Mouse (Mus musculus): ENCODE results near the gene Slc25a39.
"Not testable (repeated sequence)": the region's sequence is repeated elsewhere in the genome, so short reads cannot be mapped to it uniquely, and the experiment has no call there.

Gene Slc25a39

DNA sequence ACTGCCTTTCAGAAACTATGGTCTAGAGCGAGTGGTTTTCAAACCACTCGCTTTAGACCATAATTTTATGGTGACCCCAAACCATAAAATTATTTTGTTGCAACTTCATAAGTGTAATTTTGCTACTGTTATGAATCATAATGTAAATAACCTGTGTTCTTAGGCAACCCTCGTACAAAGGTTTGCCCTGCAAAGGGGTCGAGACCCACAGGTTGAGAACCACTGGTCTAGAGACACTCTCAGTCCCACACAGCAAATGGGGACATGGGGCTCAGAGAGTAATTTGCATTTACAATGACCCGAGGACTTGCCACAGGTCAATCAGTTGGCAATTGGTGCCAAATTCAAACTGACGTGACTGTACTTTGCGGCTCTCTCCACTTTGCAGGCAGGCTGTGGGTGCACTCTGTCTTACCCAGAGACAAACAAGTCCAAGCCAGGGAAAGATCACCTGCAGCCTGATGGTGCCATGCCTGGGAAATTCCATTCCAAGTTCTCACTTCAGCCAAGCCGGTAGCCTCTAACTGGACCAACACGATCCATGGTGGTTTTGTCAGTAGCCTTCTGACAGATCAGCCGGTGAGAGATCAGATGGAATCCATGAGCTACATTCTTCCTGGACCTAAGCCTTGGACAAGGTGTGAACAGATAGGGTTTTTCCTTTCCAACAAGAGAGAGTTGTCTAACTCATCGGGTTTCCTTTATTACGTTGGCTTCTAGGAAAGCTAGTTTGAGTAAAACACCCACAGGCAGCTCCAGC, 35.6 kb downstream of the Slc25a39 start:
- no peak for DNase-seq (ENCODE audit: low read depth, low spot score)

DNA sequence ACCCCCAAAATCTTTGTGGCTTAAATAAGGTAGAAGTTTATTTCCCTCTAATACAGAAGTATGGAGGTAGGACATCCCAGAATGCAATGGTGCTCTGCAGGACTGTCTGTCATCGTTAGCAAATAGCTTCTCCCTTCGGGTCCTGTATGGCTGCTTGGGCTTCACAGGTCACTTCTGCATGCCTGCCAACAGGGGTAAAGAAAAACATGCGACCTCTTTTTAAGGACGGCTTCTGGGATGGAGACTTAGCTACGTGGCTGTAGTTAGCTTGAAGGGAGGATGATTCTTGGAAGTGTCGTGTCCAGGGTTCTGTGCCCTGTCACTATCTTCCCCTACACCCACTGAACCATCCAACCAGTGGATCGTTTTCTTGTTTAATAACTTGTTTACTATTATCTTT, 37.5 kb downstream of the Slc25a39 start:
- DNase-seq (ENCODE audit: low read depth, low spot score), result no peak

DNA sequence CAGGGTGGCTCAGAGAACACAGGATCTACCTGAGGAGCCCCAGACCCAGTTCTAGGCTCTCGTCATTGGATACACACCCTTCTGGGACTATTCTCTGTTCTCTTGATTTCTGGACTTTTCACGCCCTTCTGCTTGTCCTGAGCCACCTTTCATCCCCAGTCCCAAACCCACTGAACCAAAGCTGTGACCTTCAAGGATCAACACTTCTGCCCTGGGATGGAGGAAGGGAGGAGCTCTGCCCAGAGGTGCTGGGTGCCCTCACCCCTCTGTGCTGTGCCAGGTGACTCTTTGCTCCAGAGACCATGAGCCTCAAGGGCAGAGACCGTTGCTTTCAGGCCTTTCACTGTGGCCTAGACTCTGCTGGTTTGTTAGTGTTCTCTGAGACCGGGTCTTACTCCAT, 38.5 kb downstream of the Slc25a39 start:
- no peak for DNase-seq (ENCODE audit: low read depth, low spot score)

DNA sequence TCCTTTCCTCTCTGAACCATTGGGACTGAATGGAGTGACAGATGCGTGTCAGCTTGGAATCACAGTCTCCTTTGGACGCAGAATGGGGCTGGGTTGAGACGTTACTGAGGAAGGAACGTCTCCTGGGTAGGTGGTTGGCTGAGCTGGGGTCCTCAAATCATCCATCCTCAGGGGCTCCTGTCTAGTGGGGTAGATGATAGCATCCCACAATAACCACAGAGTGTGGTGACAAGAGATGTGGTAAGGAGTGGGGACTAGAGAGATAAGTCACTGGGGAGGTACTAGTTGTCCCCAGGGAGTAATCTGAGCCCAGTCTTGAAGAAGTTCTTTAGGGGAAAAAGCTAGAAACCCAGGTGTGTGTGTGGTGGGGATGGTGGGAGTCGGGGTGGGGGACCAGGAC, 39.4 kb downstream of the Slc25a39 start:
- no peak for DNase-seq (ENCODE audit: low read depth, low spot score)

DNA sequence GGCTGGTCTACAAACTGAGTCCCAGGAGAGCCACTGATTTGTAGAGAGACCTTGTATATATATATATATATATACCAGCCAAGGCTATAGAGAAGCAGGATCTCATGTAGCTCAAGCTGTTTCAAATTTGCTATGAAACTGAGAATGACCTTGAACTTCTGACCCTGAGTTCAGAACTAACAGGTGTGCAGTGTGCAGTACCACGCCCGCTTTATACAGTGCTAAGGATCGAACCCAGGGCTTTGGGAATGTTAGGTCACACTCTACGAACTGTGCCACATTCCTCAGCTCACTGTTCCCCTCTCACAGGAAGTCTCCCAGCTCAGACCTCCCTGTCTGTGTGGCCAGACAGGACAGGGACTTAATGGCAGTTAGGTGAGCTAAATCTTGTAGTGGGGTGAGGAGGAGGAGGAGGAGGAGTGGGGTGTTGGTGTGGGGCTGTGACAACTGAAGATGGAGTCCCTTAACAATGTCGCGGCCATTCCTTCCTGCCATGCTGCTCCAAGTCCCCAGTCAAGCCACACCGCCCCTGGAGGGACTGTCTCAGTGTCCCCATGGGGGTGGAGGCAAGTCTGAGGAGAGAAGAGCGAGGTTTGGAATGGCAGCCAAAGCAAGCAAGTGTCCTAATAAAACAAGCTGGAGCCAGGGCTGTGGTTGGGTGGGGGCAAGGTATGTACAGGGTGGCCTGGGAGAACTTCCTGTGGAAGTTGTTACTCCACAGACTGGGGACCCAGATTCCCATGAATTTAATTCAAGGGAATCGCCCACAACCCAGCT, 40.1 kb downstream of the Slc25a39 start:
- DNase-seq (ENCODE audit: low read depth, low spot score), result no peak

DNA sequence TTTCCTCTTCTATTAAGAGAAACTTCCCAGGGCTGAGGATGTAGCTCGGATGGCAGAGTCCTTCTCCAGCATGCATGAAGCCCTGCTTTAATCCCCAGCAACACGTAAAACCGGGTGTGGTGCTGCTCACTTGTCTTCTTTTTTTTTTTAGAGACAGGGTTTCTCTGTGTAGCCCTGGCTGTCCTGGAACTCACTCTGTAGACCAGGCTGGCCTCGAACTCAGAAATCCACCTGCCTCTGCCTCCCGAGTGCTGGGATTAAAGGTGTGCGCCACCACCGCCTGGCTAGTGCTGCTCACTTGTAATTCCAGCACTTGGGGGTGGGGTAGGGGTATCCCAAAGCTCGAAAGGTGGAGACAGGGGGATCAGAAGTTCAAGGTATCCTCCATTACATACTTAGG, 41.6 kb downstream of the Slc25a39 start, which contains the start of gene Slc4a1:
TSS of gene Slc4a1 (minus strand) at position 101 of the 400 bp plus-strand sequence.
- DNase-seq (ENCODE audit: low read depth, low spot score), result not testable (repeated sequence)

DNA sequence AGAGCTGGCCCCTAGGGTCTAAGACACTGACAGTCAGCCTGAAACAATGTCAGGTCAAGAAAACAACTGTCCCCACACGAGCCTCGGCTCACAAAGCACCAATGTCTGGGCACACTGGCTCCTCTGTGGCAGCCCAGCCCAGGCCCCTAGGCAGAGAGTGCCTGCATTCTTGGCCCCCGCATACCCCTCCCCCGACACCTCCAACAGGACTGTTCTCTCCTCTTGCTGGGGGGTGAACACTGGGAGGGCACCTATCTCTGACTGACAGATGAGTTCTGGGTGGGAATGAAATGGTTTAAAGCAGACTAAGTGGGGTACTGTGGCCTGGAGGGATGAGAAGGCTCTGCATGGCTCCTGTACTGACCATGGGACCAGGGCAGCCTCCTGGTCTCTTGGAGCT, 42.0 kb downstream of the Slc25a39 start:
- no peak for DNase-seq (ENCODE audit: low read depth, low spot score)

DNA sequence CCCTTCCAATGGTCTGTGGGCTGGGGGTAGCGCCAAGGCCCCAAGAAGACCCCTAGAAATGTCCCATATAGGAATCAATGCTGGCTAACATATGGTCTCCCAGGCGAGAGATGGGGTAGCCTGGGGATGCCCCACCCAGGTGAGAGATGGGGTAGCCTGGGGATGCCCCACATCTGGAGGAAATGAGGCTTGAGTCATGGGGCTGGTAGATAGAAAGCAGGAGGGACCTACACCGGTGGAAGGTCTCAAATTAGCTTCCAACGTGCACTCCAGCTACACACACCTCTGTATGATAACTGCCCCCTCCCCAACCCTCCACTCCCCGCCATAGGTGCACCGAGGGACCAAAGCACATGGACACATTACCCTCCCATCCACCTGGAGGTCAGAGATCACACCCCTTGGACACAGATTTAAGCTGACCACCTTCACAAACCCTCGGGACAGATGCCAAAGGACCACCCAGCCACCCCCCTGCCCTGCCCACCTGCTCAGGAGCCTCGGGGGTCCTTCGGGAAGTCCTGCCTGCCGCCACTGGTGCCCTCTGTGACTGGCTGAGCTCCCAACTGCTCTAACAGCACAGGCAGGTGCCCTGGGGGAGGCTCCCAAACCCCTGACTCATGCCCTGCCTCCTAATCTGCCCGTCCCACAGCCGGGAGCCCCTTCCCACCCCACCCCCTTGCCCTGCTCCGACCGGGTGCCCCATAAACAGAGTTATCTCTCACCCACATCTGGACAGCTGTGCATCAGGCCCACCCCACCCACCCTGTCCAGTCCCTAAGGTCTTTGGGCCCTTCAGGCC, 43.0 kb downstream of the Slc25a39 start:
- no peak for DNase-seq (ENCODE audit: low read depth, low spot score)

DNA sequence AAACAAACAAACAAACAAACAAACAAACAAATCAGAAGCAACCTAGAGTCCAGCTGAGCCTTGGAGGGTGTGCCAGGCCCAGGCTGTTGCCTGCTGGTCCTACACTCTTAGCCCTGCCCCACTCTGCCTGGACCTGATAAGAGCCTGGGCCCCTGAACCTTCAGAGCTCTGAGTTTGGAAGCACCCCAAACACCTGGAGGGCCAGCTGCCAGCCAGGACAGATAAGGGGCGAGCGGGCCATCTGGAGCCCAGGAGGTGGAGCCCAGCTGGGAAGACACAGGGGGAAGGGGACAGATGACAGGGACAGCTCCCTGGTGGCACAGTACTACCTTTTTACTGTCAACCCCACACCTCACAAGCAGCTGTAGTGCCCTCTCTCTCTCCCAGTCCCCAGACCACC, 44.1 kb downstream of the Slc25a39 start:
- no peak for DNase-seq (ENCODE audit: low read depth, low spot score)

DNA sequence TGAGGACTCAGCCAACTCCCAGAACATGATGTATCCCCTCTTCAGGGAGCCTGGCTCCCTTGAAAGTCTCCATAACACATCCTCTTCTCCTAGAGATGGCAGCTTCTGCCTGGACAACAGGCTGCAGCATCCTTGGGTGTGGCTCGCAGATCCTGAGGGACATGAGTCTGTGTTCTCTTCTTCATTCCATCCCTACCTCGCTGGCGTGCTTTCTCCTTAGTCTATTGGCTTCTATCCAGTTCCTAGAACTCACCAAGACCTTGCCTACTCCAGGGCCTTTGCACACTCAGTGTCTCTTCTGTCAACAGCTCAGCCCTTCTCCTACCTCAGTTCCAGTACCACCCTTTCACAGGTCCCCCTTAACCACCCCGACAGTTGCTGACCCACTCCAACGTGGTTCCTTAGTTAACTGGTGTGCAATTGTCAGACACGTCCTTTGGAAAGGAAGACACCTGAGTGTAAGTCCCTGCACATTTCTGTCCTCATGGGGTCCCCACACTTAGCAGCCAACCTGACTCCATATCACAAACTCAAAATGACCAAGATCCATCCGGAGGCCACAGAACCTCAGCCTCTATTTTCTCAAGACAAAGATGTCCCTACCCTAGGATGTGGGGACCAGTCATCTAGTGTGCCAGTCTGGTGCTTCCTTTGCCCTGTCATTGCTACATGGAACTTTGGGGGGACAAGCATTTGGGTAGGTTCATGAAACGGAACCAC, 45.8 kb downstream of the Slc25a39 start:
- no peak for DNase-seq (ENCODE audit: low read depth, low spot score)

DNA sequence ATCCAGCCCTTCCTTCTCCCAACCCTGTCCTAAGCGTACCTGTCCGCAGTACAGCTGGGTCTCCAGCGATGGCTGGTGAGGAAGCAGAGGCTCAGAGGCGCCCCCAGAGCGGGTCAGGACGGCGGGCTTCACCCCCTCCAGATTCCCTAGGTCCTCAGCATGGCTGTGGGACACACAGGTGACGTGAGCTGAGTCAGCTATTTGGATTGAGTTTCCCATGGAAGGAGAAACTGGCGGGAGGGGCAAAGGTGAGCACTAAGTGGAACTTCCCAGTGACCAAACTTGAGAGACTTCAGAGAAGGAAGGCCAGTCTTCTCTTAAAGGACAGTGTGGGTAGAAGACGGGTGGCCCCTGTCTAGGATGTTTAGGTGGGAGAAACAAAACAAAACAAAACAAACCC, 49.4 kb downstream of the Slc25a39 start:
- no peak for DNase-seq (ENCODE audit: low read depth, low spot score)

DNA sequence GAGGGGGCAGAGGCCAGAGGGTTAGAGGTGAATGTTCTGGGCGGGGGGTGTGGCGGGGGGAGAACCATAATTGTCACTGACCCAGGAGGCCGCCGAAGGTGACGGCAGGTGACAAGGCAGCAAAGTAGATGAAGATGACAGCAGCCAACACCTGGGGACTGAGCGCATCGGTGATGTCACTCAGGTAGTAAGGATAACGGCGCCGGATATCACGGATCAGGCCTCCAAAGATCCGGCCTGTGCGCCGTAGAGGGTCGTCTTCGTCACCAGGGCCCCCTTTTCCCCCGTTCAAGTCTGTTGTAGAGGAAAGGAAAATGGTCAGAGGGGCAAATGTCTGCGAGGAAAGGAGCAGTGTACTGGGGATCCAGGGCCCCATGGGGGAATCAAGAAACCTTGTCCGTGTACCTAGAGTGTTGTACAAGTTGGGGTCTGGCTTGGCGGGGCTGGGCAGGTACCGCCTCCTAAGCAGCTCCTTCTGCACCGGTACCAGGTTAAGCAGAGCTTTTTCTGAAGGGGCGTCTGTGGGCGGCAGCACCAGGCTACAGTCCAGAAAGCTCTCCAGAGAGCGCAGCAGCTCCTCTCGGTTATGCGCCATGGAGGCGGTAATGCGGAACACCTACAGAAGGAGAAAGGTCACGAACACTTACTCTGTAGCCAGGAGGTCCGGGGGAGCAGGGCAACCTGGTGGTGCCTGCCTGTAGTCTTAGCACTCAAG, 51.0 kb downstream of the Slc25a39 start:
- DNase-seq (ENCODE audit: low read depth, low spot score), result no peak

DNA sequence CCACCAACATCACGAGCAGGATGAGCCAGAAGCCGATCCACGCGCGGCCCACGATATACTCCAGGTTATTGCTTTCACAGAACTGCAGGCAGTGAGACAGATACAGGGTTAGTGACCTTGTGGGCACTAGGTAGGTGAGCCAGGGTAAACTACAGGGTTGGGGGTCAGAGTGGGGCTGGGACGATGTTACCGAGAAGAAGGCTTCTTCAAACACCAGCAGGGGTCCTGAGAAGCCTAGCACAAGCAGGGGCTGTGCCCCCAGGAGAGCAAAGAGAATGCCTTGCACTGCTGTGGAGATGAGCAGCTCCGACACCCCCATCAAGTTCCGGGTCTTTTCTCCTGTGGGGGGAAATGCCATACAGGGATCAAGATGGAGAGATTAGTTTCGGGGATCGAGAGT, 51.6 kb downstream of the Slc25a39 start:
- no peak for DNase-seq (ENCODE audit: low read depth, low spot score)

DNA sequence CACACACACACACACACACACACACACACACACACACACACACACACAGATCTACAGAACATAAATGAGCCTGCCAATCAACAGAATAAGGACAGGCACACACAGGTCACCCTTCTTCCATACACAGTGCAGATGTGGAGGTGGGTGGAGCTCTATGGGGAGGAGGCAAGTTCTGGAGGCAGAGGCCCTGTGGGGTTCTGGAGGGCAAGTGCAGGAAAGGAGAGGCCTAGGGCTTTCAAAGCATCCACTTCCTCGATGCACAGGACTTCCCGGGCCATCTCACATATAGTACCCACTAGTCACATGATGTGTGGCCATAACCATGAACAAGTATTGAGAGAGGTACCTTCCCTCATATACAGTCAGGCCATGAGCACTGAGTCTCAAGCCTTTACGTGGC, 52.2 kb downstream of the Slc25a39 start:
- DNase-seq (ENCODE audit: low read depth, low spot score), result no peak

DNA sequence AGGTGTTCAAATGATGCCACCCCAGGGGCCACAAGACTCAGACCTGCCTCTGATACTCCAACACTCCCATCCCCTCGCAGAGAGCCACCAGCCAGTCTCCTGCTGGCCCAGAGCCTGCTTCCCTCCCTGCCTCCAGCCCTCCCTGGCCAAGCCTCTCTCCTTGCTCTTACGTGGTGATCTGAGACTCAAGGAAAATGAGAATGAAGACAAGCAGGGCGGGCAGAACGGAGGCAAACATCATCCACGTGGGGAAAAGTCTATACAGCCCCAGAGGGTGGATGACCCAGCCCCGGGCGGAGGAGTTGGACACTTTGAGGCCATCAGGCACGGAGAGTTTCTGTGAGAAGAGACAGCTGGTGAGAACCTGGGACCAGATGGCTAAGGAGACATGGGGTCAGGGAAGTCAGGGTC, 54.7 kb downstream of the Slc25a39 start:
- no peak for DNase-seq (ENCODE audit: low read depth, low spot score)

Measured in brain, embryonic 18.5 days (tissue).